Mouse (Mus musculus): ENCODE measurements around the gene Slc27a5.

The Slc27a5 gene

GRCm38 (mm10) chr7:13024805-13025204, 26.8 kb upstream of the Slc27a5 start:
- peak; percentile 75 for DNase-seq (ENCODE audit: low read depth, low spot score)

- peak; percentile 98 for DNase-seq (ENCODE audit: low read depth, low spot score)
These were observed 26.1 kb upstream of the Slc27a5 start for GRCm38 (mm10) chr7:13023928-13024731.

- peak; percentile 99 for DNase-seq (ENCODE audit: low read depth, low spot score)
These were observed 25.0 kb upstream of the Slc27a5 start for GRCm38 (mm10) chr7:13022773-13023535.

GRCm38 (mm10) chr7:13015217-13015616, 17.2 kb upstream of the Slc27a5 start:
- DNase-seq (ENCODE audit: low read depth, low spot score): no peak

- peak; percentile 100 for DNase-seq (ENCODE audit: low read depth, low spot score)
These were observed 16.4 kb upstream of the Slc27a5 start for GRCm38 (mm10) chr7:13014275-13014839.

- no peak for DNase-seq (ENCODE audit: low read depth, low spot score)
These were observed 15.7 kb upstream of the Slc27a5 start for GRCm38 (mm10) chr7:13013671-13014070.

- peak; percentile 98 for DNase-seq (ENCODE audit: low read depth, low spot score)
These were observed 12.3 kb upstream of the Slc27a5 start, which contains the start of gene Zbtb45 for GRCm38 (mm10) chr7:13010005-13010908. TSS of gene Zbtb45 (minus strand) at chr7:13010034.

- DNase-seq (ENCODE audit: low read depth, low spot score): peak; percentile 100
These were observed 11.4 kb upstream of the Slc27a5 start for GRCm38 (mm10) chr7:13009143-13010004.

- peak; percentile 24 for DNase-seq (ENCODE audit: low read depth, low spot score)
These were observed 9.5 kb upstream of the Slc27a5 start for GRCm38 (mm10) chr7:13007341-13008092.

- DNase-seq (ENCODE audit: low read depth, low spot score): no peak
These were observed 8.5 kb upstream of the Slc27a5 start for GRCm38 (mm10) chr7:13006531-13006930.

- peak; percentile 77 for DNase-seq (ENCODE audit: low read depth, low spot score)
These were observed 8.0 kb upstream of the Slc27a5 start for GRCm38 (mm10) chr7:13006011-13006410.

- peak; percentile 67 for DNase-seq (ENCODE audit: low read depth, low spot score)
These were observed 5.4 kb upstream of the Slc27a5 start for GRCm38 (mm10) chr7:13003380-13003779.

- DNase-seq (ENCODE audit: low read depth, low spot score): no peak
These were observed 3.6 kb upstream of the Slc27a5 start for GRCm38 (mm10) chr7:13001584-13001983.

GRCm38 (mm10) chr7:12998851-12999250, 859 bp upstream of the Slc27a5 start, which contains the start of gene Trim28:
TSS of gene Trim28 (plus strand) at chr7:12999114.
- DNase-seq (ENCODE audit: low read depth, low spot score): no peak

GRCm38 (mm10) chr7:12997230-12997629, 762 bp downstream of the Slc27a5 start:
- DNase-seq (ENCODE audit: low read depth, low spot score): no peak

- DNase-seq (ENCODE audit: low read depth, low spot score): no peak
These were observed 2.1 kb downstream of the Slc27a5 start for GRCm38 (mm10) chr7:12995862-12996261.

GRCm38 (mm10) chr7:12993148-12993547, 4.8 kb downstream of the Slc27a5 start:
- DNase-seq (ENCODE audit: low read depth, low spot score): no peak

- peak; percentile 77 for DNase-seq (ENCODE audit: low read depth, low spot score)
These were observed 5.8 kb downstream of the Slc27a5 start for GRCm38 (mm10) chr7:12992222-12992621.

GRCm38 (mm10) chr7:12987409-12988189, 10.4 kb downstream of the Slc27a5 start:
- DNase-seq (ENCODE audit: low read depth, low spot score): no peak

Data from R1 (cell line).